Mouse (Mus musculus) layer of hippocampus, adult 9-11 months (tissue): ENCODE measurements around the gene Slc5a1.

ENCODE experiments used
- DNase-seq: peaks from one replicate; pipeline ENCODE4 v3.0.0; 2022

Slc5a1 gene

GRCm38 (mm10) chr5:33195246-33195852 is 91.3 kb downstream of the Slc5a1 start:
- DNase-seq: no peak

GRCm38 (mm10) chr5:33200071-33200470 is 96.1 kb downstream of the Slc5a1 start:
- DNase-seq: no peak

GRCm38 (mm10) chr5:33201697-33202096 is 97.7 kb downstream of the Slc5a1 start:
- DNase-seq: no peak

GRCm38 (mm10) chr5:33202516-33203170 is 98.6 kb downstream of the Slc5a1 start:
- DNase-seq: no peak

- DNase-seq: no peak
These were observed 99.1 kb downstream of the Slc5a1 start for GRCm38 (mm10) chr5:33203171-33203565.

GRCm38 (mm10) chr5:33203691-33204242 is 99.7 kb downstream of the Slc5a1 start:
- peak; percentile 59 for DNase-seq

- DNase-seq: no peak
These were observed 100.3 kb downstream of the Slc5a1 start for GRCm38 (mm10) chr5:33204284-33204683.

- no peak for DNase-seq
These were observed 102.3 kb downstream of the Slc5a1 start for GRCm38 (mm10) chr5:33206328-33206727.

- DNase-seq: no peak
These were observed 103.1 kb downstream of the Slc5a1 start for GRCm38 (mm10) chr5:33207136-33207535.

- DNase-seq: no peak
These were observed 104.7 kb downstream of the Slc5a1 start for GRCm38 (mm10) chr5:33208533-33209245.

GRCm38 (mm10) chr5:33210515-33210914 is 106.5 kb downstream of the Slc5a1 start:
- DNase-seq: no peak

- no peak for DNase-seq
These were observed 107.2 kb downstream of the Slc5a1 start for GRCm38 (mm10) chr5:33211254-33211653.
